Mouse (Mus musculus) intestine, embryonic 15.5 days (tissue): Measurements from ENCODE around the gene Smchd1. TPM values are rescaled to one million over a fixed set of nuclear protein-coding genes. Genes with fewer than 3 reads are reported as not detected.
"Not testable (repeated sequence)": the region's sequence is repeated elsewhere in the genome, so short reads cannot be mapped to it uniquely, and the experiment has no call there.

Source experiments
- ATAC-seq: fragments of 200-750 bp; cut with Nextera tagmentation; 2 replicates; pipeline ENCODE4 v1.8.0; 2017; ENCODE audit warnings: moderate TSS enrichment, moderate library complexity
- H3K27ac ChIP-seq: fragments of 300-500 bp; sonication (generic); 2 replicates; pipeline ENCODE4 v1.5.1; 2015; ENCODE audit warnings: mild to moderate bottlenecking, inconsistent platforms
- H3K27me3 ChIP-seq: fragments of 300-500 bp; sonication (generic); replicated peaks from 2 replicates; pipeline ENCODE4 v1.6.1; 2015; ENCODE audit warnings: inconsistent platforms
- H3K36me3 ChIP-seq: fragments of 300-500 bp; sonication (generic); 2 replicates; pipeline ENCODE4 v1.6.1; 2015; ENCODE audit warnings: inconsistent platforms
- H3K4me1 ChIP-seq: fragments of 300-500 bp; sonication (generic); replicated peaks from 2 replicates; pipeline ENCODE4 v1.6.1; 2015; ENCODE audit warnings: inconsistent platforms
- H3K4me2 ChIP-seq: fragments of 300-500 bp; sonication (generic); replicated peaks from 2 replicates; pipeline ENCODE4 v1.6.1; 2015; ENCODE audit warnings: mild to moderate bottlenecking, inconsistent platforms
- H3K4me3 ChIP-seq: fragments of 300-500 bp; sonication (generic); replicated peaks from 2 replicates; pipeline ENCODE4 v1.5.1; 2015; ENCODE audit warnings: inconsistent platforms
- H3K9ac ChIP-seq: fragments of 300-500 bp; sonication (generic); 2 replicates; pipeline ENCODE4 v1.6.1; 2015; ENCODE audit warnings: inconsistent platforms
- H3K9me3 ChIP-seq: fragments of 300-500 bp; sonication (generic); 2 replicates; pipeline ENCODE4 v1.6.1; 2016; ENCODE audit warnings: inconsistent platforms
- WGBS: fragments of 180-500 bp; shearing (Covaris S2); methylation state at CpG from one replicate; pipeline ENCODE4 v1.1.7; 2015; 5-methylcytosine and 5-hydroxymethylcytosine counted together
- polyA plus RNA-seq: library from polyadenylated mRNA; unstranded; fragments of >200 nt; fragmentation: Nextera tagmentation; extraction: Ambion mirVana; gene quantifications from 2 replicates; pipeline ENCODE4 v1.2.1, GENCODE M21; 2015

Gene Smchd1
- polyA plus RNA-seq, 1 experiment from 2014 or later: 49.3 TPM

GRCm38 (mm10) chr17:71422502-71422901, 52.6 kb downstream of the Smchd1 start:
- not testable (repeated sequence) for H3K4me2 ChIP-seq, ATAC-seq, H3K27me3 ChIP-seq, H3K4me3 ChIP-seq, H3K9ac ChIP-seq, H3K4me1 ChIP-seq, H3K27ac ChIP-seq, H3K9me3 ChIP-seq
- 99% methylated on average over 2 of the region's 2 CpGs for WGBS
- peaks cover 34% of the 10 kb centered on the region for H3K36me3 ChIP-seq

GRCm38 (mm10) chr17:71419448-71419847, 55.7 kb downstream of the Smchd1 start:
- not testable (repeated sequence) for ATAC-seq, H3K27me3 ChIP-seq, H3K9ac ChIP-seq, H3K27ac ChIP-seq, H3K9me3 ChIP-seq, H3K4me1 ChIP-seq, H3K4me2 ChIP-seq, H3K4me3 ChIP-seq
- peaks cover 41% of the 10 kb centered on the region for H3K36me3 ChIP-seq
- 87% methylated on average over 5 of the region's 5 CpGs for WGBS

GRCm38 (mm10) chr17:71417008-71417407, 58.1 kb downstream of the Smchd1 start:
- Histone ChIP-seq H3K27me3 (no peaks in the 10 kb centered on the region), H3K4me3 (no peak overlapping the region), H3K27ac (no peak overlapping the region), H3K4me2 (no peak overlapping the region), H3K36me3 (peaks cover 22% of the 10 kb centered on the region), H3K4me1 (no peaks in the 10 kb centered on the region), H3K9ac (no peak overlapping the region), H3K9me3 (no peaks in the 10 kb centered on the region; the same call in 1 of the 2 replicates)
- ATAC-seq: no peak
- 84% methylated on average over 1 of the region's 1 CpGs for WGBS

- Histone ChIP-seq H3K27me3 (no peaks in the 10 kb centered on the region), H3K9me3 (no peaks in the 10 kb centered on the region), H3K4me1 (no peaks in the 10 kb centered on the region), H3K9ac (no peak overlapping the region), H3K4me2 (no peak overlapping the region), H3K27ac (no peak overlapping the region), H3K4me3 (no peak overlapping the region), H3K36me3 (peaks cover 10% of the 10 kb centered on the region)
- ATAC-seq: no peak
- WGBS: 79% methylated on average over 3 of the region's 3 CpGs
These were observed 87.7 kb downstream of the Smchd1 start for GRCm38 (mm10) chr17:71387401-71387800.

GRCm38 (mm10) chr17:71380346-71380745, 94.8 kb downstream of the Smchd1 start:
- 0 out of 2 replicates have a peak, but pooled peaks cover 4% of the 10 kb centered on the region for H3K36me3 ChIP-seq
- no peaks in the 10 kb centered on the region for H3K4me1 ChIP-seq
- no peak for ATAC-seq
- WGBS: 96% methylated on average over 14 of the region's 14 CpGs
- no peak overlapping the region for H3K4me2 ChIP-seq
- H3K27ac ChIP-seq: no peak overlapping the region
- H3K9ac ChIP-seq: no peak overlapping the region
- H3K9me3 ChIP-seq: no peaks in the 10 kb centered on the region
- H3K4me3 ChIP-seq: no peak overlapping the region
- no peaks in the 10 kb centered on the region for H3K27me3 ChIP-seq

- no peak overlapping the region for H3K27ac ChIP-seq
- WGBS: 51% methylated on average over 4 of the region's 4 CpGs
- H3K36me3 ChIP-seq: 0 out of 2 replicates have a peak, but pooled peaks cover 6% of the 10 kb centered on the region
- no peaks in the 10 kb centered on the region for H3K27me3 ChIP-seq
- H3K4me2 ChIP-seq: no peak overlapping the region
- no peak overlapping the region for H3K9ac ChIP-seq
- no peak for ATAC-seq
- H3K4me3 ChIP-seq: no peak overlapping the region
- no peaks in the 10 kb centered on the region for H3K9me3 ChIP-seq
- H3K4me1 ChIP-seq: no peaks in the 10 kb centered on the region
These were observed 97.2 kb downstream of the Smchd1 start for GRCm38 (mm10) chr17:71377901-71378300.

GRCm38 (mm10) chr17:71355526-71355925, 119.6 kb downstream of the Smchd1 start:
- H3K36me3 ChIP-seq: peaks cover 20% of the 10 kb centered on the region; the same call in 1 of the 2 replicates
- 61% methylated on average over 3 of the region's 3 CpGs for WGBS
- ATAC-seq: no peak

GRCm38 (mm10) chr17:71354205-71354604, 120.9 kb downstream of the Smchd1 start:
- Histone ChIP-seq H3K4me2 (no peak overlapping the region), H3K4me1 (no peaks in the 10 kb centered on the region), H3K4me3 (no peak overlapping the region), H3K9me3 (no peaks in the 10 kb centered on the region), H3K9ac (no peak overlapping the region), H3K27me3 (no peaks in the 10 kb centered on the region), H3K27ac (no peak overlapping the region), H3K36me3 (peaks cover 9% of the 10 kb centered on the region; the same call in 1 of the 2 replicates)
- WGBS: 94% methylated on average over 11 of the region's 11 CpGs
- ATAC-seq: no peak

More at GRCm38 (mm10) chr17:71355526-71355925, 119.6 kb downstream of the Smchd1 start:
- H3K9me3 ChIP-seq: no peaks in the 10 kb centered on the region
- H3K27ac ChIP-seq: no peak overlapping the region
- no peaks in the 10 kb centered on the region for H3K27me3 ChIP-seq
- H3K9ac ChIP-seq: no peak overlapping the region
- H3K4me1 ChIP-seq: no peaks in the 10 kb centered on the region
- H3K4me2 ChIP-seq: no peak overlapping the region
- H3K4me3 ChIP-seq: no peak overlapping the region

- Histone ChIP-seq H3K4me2 (no peak overlapping the region), H3K4me1 (no peaks in the 10 kb centered on the region), H3K36me3 (peaks cover 11% of the 10 kb centered on the region; the same call in 1 of the 2 replicates), H3K27me3 (no peaks in the 10 kb centered on the region), H3K27ac (no peak overlapping the region), H3K9me3 (no peaks in the 10 kb centered on the region), H3K9ac (no peak overlapping the region), H3K4me3 (no peak overlapping the region)
- WGBS: 90% methylated on average over 3 of the region's 3 CpGs
- no peak for ATAC-seq
These were observed 127.0 kb downstream of the Smchd1 start for GRCm38 (mm10) chr17:71348188-71348587.

- H3K9ac ChIP-seq: no peak overlapping the region
- no peak for ATAC-seq
- no peaks in the 10 kb centered on the region for H3K27me3 ChIP-seq
- H3K4me3 ChIP-seq: no peak overlapping the region
- H3K4me2 ChIP-seq: no peak overlapping the region
- H3K27ac ChIP-seq: no peak overlapping the region
- 88% methylated on average over 3 of the region's 3 CpGs for WGBS
- no peaks in the 10 kb centered on the region for H3K9me3 ChIP-seq
- peaks cover 7% of the 10 kb centered on the region; the same call in 1 of the 2 replicates for H3K36me3 ChIP-seq
- H3K4me1 ChIP-seq: no peaks in the 10 kb centered on the region
These were observed 133.1 kb downstream of the Smchd1 start for GRCm38 (mm10) chr17:71342006-71342405.

GRCm38 (mm10) chr17:71338627-71339026, 136.5 kb downstream of the Smchd1 start:
- ATAC-seq: no peak
- H3K4me3 ChIP-seq: no peak overlapping the region
- no peak overlapping the region for H3K4me2 ChIP-seq
- H3K27me3 ChIP-seq: no peaks in the 10 kb centered on the region
- no peak overlapping the region for H3K9ac ChIP-seq
- no peaks in the 10 kb centered on the region for H3K4me1 ChIP-seq
- WGBS: 94% methylated on average over 6 of the region's 6 CpGs
- H3K36me3 ChIP-seq: peaks cover 5% of the 10 kb centered on the region; the same call in 1 of the 2 replicates
- H3K27ac ChIP-seq: no peak overlapping the region
- H3K9me3 ChIP-seq: no peaks in the 10 kb centered on the region

- no peak overlapping the region for H3K4me3 ChIP-seq
- no peak for ATAC-seq
- no peaks in the 10 kb centered on the region for H3K4me1 ChIP-seq
- H3K27me3 ChIP-seq: no peaks in the 10 kb centered on the region
- no peak overlapping the region for H3K9ac ChIP-seq
- no peak overlapping the region for H3K27ac ChIP-seq
- 89% methylated on average over 9 of the region's 9 CpGs for WGBS
- H3K4me2 ChIP-seq: no peak overlapping the region
- no peaks in the 10 kb centered on the region for H3K36me3 ChIP-seq
- H3K9me3 ChIP-seq: no peaks in the 10 kb centered on the region
These were observed 137.6 kb downstream of the Smchd1 start for GRCm38 (mm10) chr17:71337546-71337945.

GRCm38 (mm10) chr17:71336421-71336820, 138.7 kb downstream of the Smchd1 start:
- 44% methylated on average over 8 of the region's 8 CpGs for WGBS

More at GRCm38 (mm10) chr17:71336421-71336820, 138.7 kb downstream of the Smchd1 start:
- Histone ChIP-seq H3K36me3 (no peaks in the 10 kb centered on the region), H3K4me1 (no peaks in the 10 kb centered on the region), H3K4me3 (no peak overlapping the region), H3K9me3 (no peaks in the 10 kb centered on the region), H3K9ac (no peak overlapping the region), H3K27me3 (no peaks in the 10 kb centered on the region), H3K27ac (no peak overlapping the region), H3K4me2 (no peak overlapping the region)
- no peak for ATAC-seq
